Mouse (Mus musculus): ENCODE data around the gene C130074G19Rik. TPM values are rescaled to one million over a fixed set of nuclear protein-coding genes. Genes with fewer than 3 reads are reported as not detected.

C130074G19Rik gene
- total RNA-seq, 2 experiments from 2014 or later, result 30.8 to 37.5 TPM

DNA sequence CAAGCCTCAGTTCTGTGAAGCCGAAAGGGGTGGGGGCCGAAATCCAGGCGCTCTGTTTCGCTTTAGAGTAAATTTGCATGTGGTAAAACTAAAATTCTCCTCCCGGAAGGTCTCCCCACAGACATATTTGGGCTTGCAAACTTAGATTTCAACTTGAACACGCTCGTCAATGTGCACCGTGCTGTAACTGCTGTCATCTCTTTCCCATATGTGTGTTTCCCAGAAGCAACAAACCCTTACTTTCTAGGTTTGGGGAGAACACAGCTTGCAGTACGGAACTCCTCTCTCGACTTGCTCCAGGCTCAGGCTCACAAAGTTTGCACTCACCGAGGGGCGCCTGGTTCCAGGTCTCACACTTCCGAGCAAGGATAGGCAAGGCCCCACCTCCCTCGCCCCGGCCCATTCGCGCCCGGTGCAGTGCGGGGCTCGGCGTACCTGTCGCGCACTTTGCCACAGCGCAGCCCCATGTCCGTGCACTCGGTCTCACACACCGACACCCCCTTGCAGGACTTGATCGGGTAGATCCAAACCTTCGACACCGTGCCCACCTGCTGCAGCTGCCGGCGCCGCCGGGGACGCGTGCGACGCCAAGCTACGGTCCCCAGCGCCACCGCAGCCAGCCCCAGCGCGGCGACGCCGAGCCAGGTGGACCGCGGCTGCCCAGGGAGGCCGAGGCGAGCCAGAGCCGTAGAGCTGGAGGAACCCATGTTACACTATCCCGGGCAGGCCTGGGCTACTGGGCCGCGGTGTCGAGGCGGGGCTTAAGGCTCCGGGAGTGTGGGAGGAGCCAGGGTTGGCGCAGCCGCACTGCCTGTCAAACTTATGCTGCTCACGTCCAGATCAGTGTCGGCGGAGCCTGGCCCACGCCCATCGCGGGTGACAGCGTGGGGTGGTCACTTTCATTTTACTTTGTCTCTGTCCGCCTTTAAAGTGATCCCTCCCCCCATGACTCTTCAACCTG is 37.6 kb downstream of the C130074G19Rik start:
- intact Hi-C loops (cut with DNase I), result loop anchor here (2.0 kb wide), 1 partner anchor 21 kb away; no protein-coding TSS in a partner anchor
- DNase-seq, result peak; percentile 95

DNA sequence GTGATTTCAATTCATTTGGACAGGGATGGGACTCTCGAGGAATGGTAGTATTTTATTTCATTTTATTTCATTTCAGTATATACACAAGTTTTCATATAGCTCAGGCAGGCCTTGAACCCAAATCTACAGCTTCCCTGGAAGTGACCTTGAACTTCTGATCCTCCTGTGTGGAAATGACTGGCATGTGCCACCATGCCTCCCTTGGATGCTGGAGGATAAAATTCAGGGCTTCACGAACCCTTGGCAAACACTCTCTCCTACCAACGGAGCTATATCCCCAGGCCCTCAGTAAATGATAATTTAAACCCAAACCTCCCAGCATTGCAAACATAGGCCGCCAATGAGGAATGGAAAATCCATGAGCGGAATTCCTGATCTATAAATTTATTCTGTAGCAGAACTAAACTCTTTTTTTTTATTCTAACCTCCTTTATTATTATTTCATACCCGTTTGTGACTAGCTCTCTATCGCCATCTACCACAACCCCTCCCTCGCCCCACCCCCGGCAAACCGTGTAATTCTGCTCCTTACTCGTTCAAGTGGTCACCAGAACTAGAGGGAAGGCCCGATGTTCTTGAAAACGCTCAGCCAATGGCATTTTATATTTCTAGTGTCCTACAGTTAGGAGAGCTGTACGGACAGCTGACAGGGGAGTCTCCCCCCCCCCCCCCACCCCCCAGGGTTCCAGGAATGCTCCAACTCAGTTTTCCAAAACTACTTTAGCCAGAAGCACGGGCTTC is 38.5 kb downstream of the C130074G19Rik start:
- peak; percentile 60 to 71 for DNase-seq
- intact Hi-C loops (cut with DNase I), result loop anchor here (2.0 kb wide), 1 partner anchor 20 kb away; no protein-coding TSS in a partner anchor

DNA sequence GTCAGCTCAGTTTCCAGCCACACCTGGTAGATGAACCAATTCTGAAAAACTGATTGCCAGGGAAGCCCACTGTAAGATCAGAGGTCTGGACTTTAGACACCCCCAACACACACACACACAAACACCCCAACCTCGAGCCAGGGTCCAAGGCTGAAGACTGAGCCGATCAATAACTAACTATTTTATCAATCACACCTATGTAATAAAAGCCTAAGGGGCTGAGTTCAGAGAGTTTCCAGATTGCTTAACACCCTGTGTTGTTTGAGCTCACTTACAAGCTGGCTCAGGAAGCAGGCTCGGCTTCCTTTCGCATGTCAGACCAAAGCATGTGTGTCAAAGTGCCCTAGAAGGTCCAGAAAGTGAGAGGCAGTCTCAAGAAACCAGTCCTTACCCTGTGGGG is 45.4 kb downstream of the C130074G19Rik start:
- DNase-seq, result no peak
- intact Hi-C loops (cut with DNase I), result no loop called here

DNA sequence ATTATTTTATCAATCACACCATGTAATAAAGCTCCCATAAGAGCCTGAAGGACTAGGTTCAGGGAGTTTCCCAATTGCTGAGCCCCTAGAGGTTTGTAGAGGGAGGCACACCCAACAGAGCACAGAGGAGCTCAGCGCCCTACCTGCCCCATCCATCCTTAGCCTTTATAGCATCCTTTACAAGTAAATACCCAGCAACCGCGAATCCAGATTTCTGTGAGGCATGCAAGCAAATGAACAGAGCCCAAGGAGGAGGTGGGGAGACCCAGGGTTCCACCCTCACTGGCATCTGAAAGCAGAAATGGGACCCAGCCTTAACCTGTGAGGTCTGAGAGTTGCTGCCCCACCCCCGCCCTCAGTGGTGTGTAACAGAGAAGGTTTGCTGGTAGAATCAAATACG is 46.7 kb downstream of the C130074G19Rik start:
- DNase-seq, result no peak
- intact Hi-C loops (cut with DNase I), result no loop called here

DNA sequence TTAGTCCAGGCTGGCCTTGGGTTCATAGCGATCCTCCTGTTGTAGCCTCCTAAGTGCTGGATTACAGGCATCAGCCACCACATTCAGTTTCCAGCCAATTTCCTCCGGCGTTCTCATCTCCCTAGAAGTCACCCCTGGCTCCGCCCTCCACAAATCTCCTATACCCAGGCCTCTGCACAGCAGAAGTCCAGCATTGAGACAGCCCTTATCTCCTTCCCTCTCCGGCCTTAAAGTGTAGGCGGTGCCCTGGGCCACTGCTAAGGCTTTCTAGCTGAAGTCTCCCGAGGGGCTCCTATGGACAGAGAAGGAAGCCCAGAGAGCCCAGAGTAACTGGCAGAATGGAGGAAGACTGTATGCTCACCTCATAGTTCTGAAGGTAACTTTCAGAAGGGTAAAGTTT is 49.5 kb downstream of the C130074G19Rik start:
- intact Hi-C loops (cut with DNase I), result no loop called here
- no peak for DNase-seq

DNA sequence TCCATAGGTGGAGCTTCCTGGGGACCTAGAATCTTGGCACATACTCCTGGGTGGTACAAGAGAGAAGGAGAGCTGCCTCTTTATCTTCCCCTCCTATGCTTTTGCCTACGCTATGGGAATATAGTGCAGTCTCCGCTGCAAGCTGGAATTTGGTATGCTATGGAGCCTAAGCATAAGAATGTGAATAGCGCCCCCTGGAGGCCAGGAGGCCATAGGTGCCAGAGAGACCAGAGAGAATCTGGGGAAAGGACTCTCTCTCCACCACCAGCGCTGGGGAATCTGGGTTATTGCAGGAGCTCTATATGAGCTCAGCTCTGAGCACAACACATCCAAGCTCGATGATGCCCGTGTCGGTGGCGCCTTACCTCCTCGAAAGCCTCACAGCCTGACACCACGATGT is 50.8 kb downstream of the C130074G19Rik start:
- no peak for DNase-seq
- intact Hi-C loops (cut with DNase I), result no loop called here

DNA sequence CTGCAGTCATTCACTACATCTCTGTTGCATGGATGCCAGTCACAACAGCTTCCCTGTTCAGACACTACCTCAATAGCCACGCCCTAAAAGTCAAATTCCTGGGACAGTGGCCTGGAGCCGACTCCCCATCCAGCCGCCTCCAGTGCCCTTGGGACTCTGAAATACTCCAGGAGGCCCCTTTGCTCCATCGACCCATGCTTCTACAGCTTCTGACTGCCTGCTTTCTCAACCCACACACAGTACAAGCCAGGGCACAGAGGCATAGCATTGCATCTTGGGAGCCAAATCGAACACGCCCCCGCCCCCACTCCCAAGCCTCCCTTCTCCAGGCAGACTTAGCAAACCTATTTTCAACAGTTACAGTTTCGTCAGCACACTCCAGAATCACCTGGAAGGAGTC is 53.1 kb downstream of the C130074G19Rik start:
- intact Hi-C loops (cut with DNase I), result no loop called here
- no peak for DNase-seq

DNA sequence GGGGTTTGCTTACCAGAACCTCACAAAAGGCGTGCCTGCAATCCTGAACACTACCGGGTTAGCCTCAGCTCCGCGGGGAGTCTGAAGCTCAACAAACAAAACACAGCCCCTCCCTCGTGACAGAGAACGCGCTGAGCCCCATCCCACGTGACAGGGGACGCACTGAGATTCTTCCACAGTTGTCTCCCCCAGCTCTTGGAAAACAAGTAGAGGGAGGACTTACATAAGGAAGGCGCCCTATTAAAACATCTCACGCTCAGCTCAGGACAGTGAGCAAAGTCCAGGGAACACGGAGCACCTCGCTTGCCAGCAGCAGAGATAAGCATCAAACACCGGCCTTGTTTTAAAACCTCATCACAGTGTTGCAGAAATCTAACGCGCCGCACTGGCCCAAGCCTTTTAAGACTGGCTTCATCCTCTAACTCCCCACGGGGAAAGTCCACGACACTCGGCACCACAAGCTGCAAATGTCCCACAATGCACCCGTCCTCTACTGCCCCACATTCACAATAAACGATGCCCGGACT is 55.8 kb downstream of the C130074G19Rik start:
- DNase-seq, result no peak
- intact Hi-C loops (cut with DNase I), result loop anchor here (2.0 kb wide), 1 partner anchor 366 kb away; no protein-coding TSS in a partner anchor

DNA sequence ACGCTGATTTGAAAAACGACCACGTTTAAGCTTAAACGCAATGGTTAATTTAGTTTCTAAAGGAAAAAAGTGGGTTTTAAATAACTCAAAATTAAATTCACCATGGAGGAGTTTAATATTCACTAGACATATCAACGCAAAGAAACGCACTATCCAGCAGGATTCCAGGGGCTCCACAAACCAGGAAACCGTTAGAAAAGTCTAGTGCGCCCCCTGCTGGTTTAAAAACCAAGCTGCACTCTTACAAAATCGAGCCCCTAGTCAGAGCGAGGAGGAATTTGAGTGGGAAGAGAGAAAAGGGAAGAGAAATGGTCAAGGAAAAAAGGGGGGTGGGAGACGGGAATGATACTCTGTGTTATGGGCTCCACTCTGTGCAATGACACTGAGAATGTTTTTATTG is 57.9 kb downstream of the C130074G19Rik start:
- DNase-seq, result peak in 1 of 2 experiments; percentile 70
- intact Hi-C loops (cut with DNase I), result loop anchor here (2.0 kb wide), 4 partner anchors 20 to 362 kb away; partner anchors contain the start of gene C130074G19Rik

DNA sequence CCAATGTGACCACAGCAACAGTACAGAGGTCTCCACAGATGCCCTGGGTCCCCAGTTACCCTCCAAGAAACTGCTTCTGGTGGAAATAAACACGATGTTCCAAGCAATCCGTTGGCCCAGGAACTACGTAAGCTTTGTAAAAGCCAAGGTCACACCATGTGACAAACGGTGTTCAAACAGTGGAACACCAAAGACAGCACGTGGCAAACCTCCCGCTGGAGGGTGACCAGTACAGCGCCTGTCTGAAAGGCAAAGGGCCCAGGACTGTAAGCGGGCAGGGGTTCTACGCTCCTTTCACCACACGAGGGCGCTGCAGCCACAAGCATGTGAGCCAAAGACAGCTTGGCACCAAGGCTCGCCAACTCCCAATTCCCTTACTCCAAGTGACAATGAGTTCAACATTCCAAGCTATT is 58.6 kb downstream of the C130074G19Rik start:
- DNase-seq, result peak; percentile 93 to 96
- intact Hi-C loops (cut with DNase I), result loop anchor here (2.0 kb wide), 4 partner anchors 20 to 362 kb away; partner anchors contain the start of gene C130074G19Rik

DNA sequence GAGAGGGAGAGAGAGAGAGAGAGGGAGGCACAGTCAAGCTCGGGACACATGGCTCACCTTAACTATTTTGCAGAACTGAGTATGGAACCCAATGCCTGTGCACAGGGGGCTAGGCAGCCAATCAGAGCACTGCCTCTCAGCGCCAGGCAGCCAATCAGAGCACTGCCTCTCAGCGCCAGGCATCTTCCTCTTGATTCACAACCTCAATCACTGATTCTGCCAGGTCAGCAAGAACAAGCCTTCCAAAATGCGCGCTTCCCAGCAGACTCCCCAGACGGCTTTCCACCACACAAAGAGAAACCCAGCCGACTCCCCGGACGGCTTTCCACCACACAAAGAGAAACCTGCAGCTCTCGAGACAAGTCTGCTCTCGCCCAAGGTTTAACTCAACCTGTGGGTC is 60.3 kb downstream of the C130074G19Rik start:
- intact Hi-C loops (cut with DNase I), result no loop called here
- peak in 1 of 2 experiments; percentile 36 for DNase-seq

Small RNA genes within 50 kb of the gene (microRNA-seq; reads per million reads assigned to microRNA genes)
- gene Mir1981, result 199 to 298 reads per million in 2 experiments

Other genes starting within 250 kb of the C130074G19Rik start
- 10 to 100 TPM; 23.2 to 27.1 TPM for gene Hlx, start 150.6 kb downstream of the C130074G19Rik start, total RNA-seq (2021)
- gene Marc1, start 71.9 kb downstream of the C130074G19Rik start, total RNA-seq (2021), result not detected
- 100 to 1,000 TPM; 151 to 155 TPM for gene Marc2, start 36.8 kb downstream of the C130074G19Rik start, total RNA-seq (2021)
- 1 to 10 TPM; 8.7 to 9.0 TPM for gene Mark1, start 116.4 kb upstream of the C130074G19Rik start, total RNA-seq (2021)

Data from heart, postnatal 10 days (tissue).